Mouse (Mus musculus): ENCODE data around the gene Krt19. TPM values are rescaled to one million over a fixed set of nuclear protein-coding genes. Genes with fewer than 3 reads are reported as not detected.

Gene Krt19
- total and polyA plus RNA-seq, 2 experiments from 2014 or later, result 2.7 to 3.8 TPM

- Histone ChIP-seq H3K36me3 (ENCODE audit: insufficient read depth, low read length) (no peaks in the 10 kb centered on the region), H3K4me3 (ENCODE audit: low read length) (no peak overlapping the region), H3K27ac (no peak overlapping the region), H3K9me3 (ENCODE audit: low read length) (no peaks in the 10 kb centered on the region), H3K4me1 (ENCODE audit: insufficient read depth, low read length) (no peaks in the 10 kb centered on the region), H3K4me2 (ENCODE audit: low read depth, low read length) (no peak overlapping the region), H3K9ac (replicated peaks; ENCODE audit: low read length) (no peak overlapping the region), H3K27me3 (ENCODE audit: insufficient read depth, low read length) (no peaks in the 10 kb centered on the region)
- 47% methylated on average over 8 of the region's 8 CpGs for WGBS
- DNase-seq (ENCODE audit: low spot score), result no peak
- ATAC-seq, result no peak
- no peak for TF ChIP-seq CTCF (IDR thresholded peaks at IDR 0.05; ENCODE audit: low read depth)
Observed at GRCm38 (mm10) chr11:100155497-100156255, 7.2 kb upstream of the Krt19 start.

- H3K27me3 ChIP-seq (ENCODE audit: insufficient read depth, low read length), result peaks cover 18% of the 10 kb centered on the region; the same call in 1 of the 2 replicates
- 78% methylated on average over 5 of the region's 5 CpGs for WGBS
- no peaks in the 10 kb centered on the region for H3K36me3 ChIP-seq (ENCODE audit: insufficient read depth, low read length)
- no peak overlapping the region for H3K27ac ChIP-seq
- no peak overlapping the region for H3K4me3 ChIP-seq (ENCODE audit: low read length)
- ATAC-seq (no peak), DNase-seq (ENCODE audit: low spot score) (no peak)
- no peaks in the 10 kb centered on the region for H3K9me3 ChIP-seq (ENCODE audit: low read length)
- no peak overlapping the region for H3K4me2 ChIP-seq (ENCODE audit: low read depth, low read length)
- no peak overlapping the region for H3K9ac ChIP-seq (replicated peaks; ENCODE audit: low read length)
- 0 out of 2 replicates have a peak, but pooled peaks cover 4% of the 10 kb centered on the region for H3K4me1 ChIP-seq (ENCODE audit: insufficient read depth, low read length)
- TF ChIP-seq CTCF (IDR thresholded peaks at IDR 0.05; ENCODE audit: low read depth), result no peak
Observed at GRCm38 (mm10) chr11:100147566-100148353, 705 bp downstream of the Krt19 start.

GRCm38 (mm10) chr11:100145858-100146560 is 2.5 kb downstream of the Krt19 start:
- 4% methylated on average over 13 of the region's 13 CpGs for WGBS
- Histone ChIP-seq H3K4me3 (ENCODE audit: low read length) (peak overlapping the region; percentile 30), H3K4me2 (ENCODE audit: low read depth, low read length) (peak overlapping the region; percentile 56), H3K4me1 (ENCODE audit: insufficient read depth, low read length) (0 out of 2 replicates have a peak, but pooled peaks cover 4% of the 10 kb centered on the region), H3K9me3 (ENCODE audit: low read length) (no peaks in the 10 kb centered on the region), H3K9ac (replicated peaks; ENCODE audit: low read length) (no peak overlapping the region), H3K27ac (no peak overlapping the region), H3K36me3 (ENCODE audit: insufficient read depth, low read length) (no peaks in the 10 kb centered on the region), H3K27me3 (ENCODE audit: insufficient read depth, low read length) (peaks cover 18% of the 10 kb centered on the region; the same call in 1 of the 2 replicates)
- no peak for TF ChIP-seq CTCF (IDR thresholded peaks at IDR 0.05; ENCODE audit: low read depth)
- DNase-seq (ENCODE audit: low spot score) (no peak), ATAC-seq (no peak)

- ATAC-seq (no peak), DNase-seq (ENCODE audit: low spot score) (no peak)
- peak overlapping the region; percentile 30 for H3K4me3 ChIP-seq (ENCODE audit: low read length)
- 2% methylated on average over 20 of the region's 20 CpGs for WGBS
- 0 out of 2 replicates have a peak, but pooled peaks cover 4% of the 10 kb centered on the region for H3K4me1 ChIP-seq (ENCODE audit: insufficient read depth, low read length)
- no peaks in the 10 kb centered on the region for H3K9me3 ChIP-seq (ENCODE audit: low read length)
- no peak overlapping the region for H3K27ac ChIP-seq
- no peak for TF ChIP-seq CTCF (IDR thresholded peaks at IDR 0.05; ENCODE audit: low read depth)
- H3K36me3 ChIP-seq (ENCODE audit: insufficient read depth, low read length), result no peaks in the 10 kb centered on the region
- peaks cover 18% of the 10 kb centered on the region; the same call in 1 of the 2 replicates for H3K27me3 ChIP-seq (ENCODE audit: insufficient read depth, low read length)
- H3K9ac ChIP-seq (replicated peaks; ENCODE audit: low read length), result no peak overlapping the region
- peak overlapping the region; percentile 56 for H3K4me2 ChIP-seq (ENCODE audit: low read depth, low read length)
Observed at GRCm38 (mm10) chr11:100145104-100145503, 3.4 kb downstream of the Krt19 start.

- Histone ChIP-seq H3K36me3 (ENCODE audit: insufficient read depth, low read length) (no peaks in the 10 kb centered on the region), H3K4me2 (ENCODE audit: low read depth, low read length) (no peak overlapping the region), H3K4me1 (ENCODE audit: insufficient read depth, low read length) (0 out of 2 replicates have a peak, but pooled peaks cover 9% of the 10 kb centered on the region), H3K27me3 (ENCODE audit: insufficient read depth, low read length) (peaks cover 12% of the 10 kb centered on the region; the same call in 1 of the 2 replicates), H3K4me3 (ENCODE audit: low read length) (no peak overlapping the region), H3K27ac (no peak overlapping the region), H3K9ac (replicated peaks; ENCODE audit: low read length) (no peak overlapping the region), H3K9me3 (ENCODE audit: low read length) (no peaks in the 10 kb centered on the region)
- DNase-seq (ENCODE audit: low spot score), result no peak
- WGBS, result 78% methylated on average over 21 of the region's 21 CpGs
- no peak for ATAC-seq
- no peak for TF ChIP-seq CTCF (IDR thresholded peaks at IDR 0.05; ENCODE audit: low read depth)
Observed at GRCm38 (mm10) chr11:100140966-100141365, 7.5 kb downstream of the Krt19 start.

- Histone ChIP-seq H3K9ac (replicated peaks; ENCODE audit: low read length) (no peak overlapping the region), H3K4me2 (ENCODE audit: low read depth, low read length) (no peak overlapping the region), H3K27me3 (ENCODE audit: insufficient read depth, low read length) (no peaks in the 10 kb centered on the region), H3K36me3 (ENCODE audit: insufficient read depth, low read length) (no peaks in the 10 kb centered on the region), H3K9me3 (ENCODE audit: low read length) (no peaks in the 10 kb centered on the region), H3K4me3 (ENCODE audit: low read length) (no peak overlapping the region), H3K4me1 (ENCODE audit: insufficient read depth, low read length) (0 out of 2 replicates have a peak, but pooled peaks cover 5% of the 10 kb centered on the region), H3K27ac (no peak overlapping the region)
- TF ChIP-seq CTCF (IDR thresholded peaks at IDR 0.05; ENCODE audit: low read depth), result no peak
- DNase-seq (ENCODE audit: low spot score) (no peak), ATAC-seq (no peak)
- 85% methylated on average over 2 of the region's 2 CpGs for WGBS
Observed at GRCm38 (mm10) chr11:100139391-100139790, 9.1 kb downstream of the Krt19 start.

All from hindbrain, postnatal 0 days (tissue).